Mouse (Mus musculus) c-Kit-positive CD71-positive TER-119-positive erythroid progenitor cells, embryonic 14.5 days (primary cell): ENCODE results near the gene Csad.

Source experiments
- DNase-seq: peaks from one replicate; pipeline ENCODE4 v3.0.0-alpha.2; 2013; ENCODE audit warnings: low spot score

The Csad gene

GRCm38 (mm10) chr15:102133314-102133713 lies 71.2 kb downstream of the Csad start:
- no peak for DNase-seq
